Comparison of ENCODE assay signal across 18 mouse cellular contexts in the genomic region with DNA sequence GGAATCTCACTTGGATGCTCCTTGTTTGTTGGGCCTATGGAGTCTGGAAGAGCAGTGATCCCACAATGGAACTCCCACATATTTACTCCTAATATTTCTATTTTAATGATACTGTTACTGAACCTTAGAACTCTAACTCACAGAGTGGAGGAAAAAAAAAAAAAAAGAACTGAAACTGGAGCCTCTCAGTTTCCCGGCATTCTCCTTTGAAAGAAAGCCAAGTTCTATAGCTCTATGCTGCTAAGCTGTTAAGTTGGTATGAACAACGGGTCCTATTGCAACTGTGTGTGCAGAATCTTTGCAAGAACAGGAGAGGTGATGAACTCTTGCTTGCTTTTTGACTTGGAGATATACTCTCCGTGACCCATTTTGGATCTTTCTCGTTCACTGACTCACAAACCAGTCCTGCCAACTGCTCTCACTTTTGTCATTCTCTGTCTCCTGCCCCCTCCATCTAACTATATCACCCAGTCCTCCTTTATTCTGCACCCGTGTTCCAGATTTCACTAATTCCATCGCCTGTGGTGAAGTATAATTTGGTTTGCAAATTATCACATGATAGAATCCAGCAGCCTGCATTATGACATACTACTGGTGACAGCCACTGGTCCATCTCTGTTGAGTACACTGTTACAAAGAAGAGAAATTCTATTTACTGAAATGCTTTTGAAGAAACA.
"Had no signal": no experiment of that assay in that cellular context is flagged by ENCODE, and none has a peak within 500 bp of the region (broad histone marks: within the 10 kb centered on the region; RNA-seq: fewer than 3 reads in every experiment).

No protein-coding gene starts in this region.

- H3K27me3 ChIP-seq: kidney, embryonic 15.5 days; liver, embryonic 13.5 days; lung, embryonic 15.5 days; megakaryocyte, embryonic 14.5 days; midbrain, embryonic 13.5 days; neural tube, embryonic 13.5 days had no signal

- H3K36me3 ChIP-seq: kidney, embryonic 15.5 days; liver, embryonic 13.5 days; lung, embryonic 15.5 days; midbrain, embryonic 10.5 days; midbrain, embryonic 13.5 days; neural tube, embryonic 13.5 days had no signal

- H3K4me3 ChIP-seq: kidney, embryonic 15.5 days; left cerebral cortex, adult 2 months; liver, embryonic 13.5 days; lung, embryonic 15.5 days; megakaryocyte, embryonic 14.5 days; midbrain, embryonic 10.5 days; midbrain, embryonic 13.5 days; myocyte; neural tube, embryonic 13.5 days had no signal

- H3K27ac ChIP-seq: kidney, embryonic 15.5 days; left cerebral cortex, adult 2 months; liver, embryonic 13.5 days; lung, embryonic 15.5 days; midbrain, embryonic 10.5 days; midbrain, embryonic 13.5 days; neural tube, embryonic 13.5 days; stomach, postnatal 0 days had no signal

- H3K4me2 ChIP-seq: kidney, embryonic 15.5 days; liver, embryonic 13.5 days; lung, embryonic 15.5 days; midbrain, embryonic 13.5 days; neural tube, embryonic 13.5 days had no signal

- DNase-seq: kidney, adult 8-10 months; kidney, postnatal 10 days; kidney, postnatal 36 days; layer of hippocampus, postnatal 36 days; liver, embryonic 13.5 days; lung, postnatal 10 days; lung, postnatal 4 days; thymus, postnatal 25 days had no signal

- H3K4me1 ChIP-seq: kidney, embryonic 15.5 days; liver, embryonic 13.5 days; lung, embryonic 15.5 days; megakaryocyte, embryonic 14.5 days; midbrain, embryonic 10.5 days; midbrain, embryonic 13.5 days; neural tube, embryonic 13.5 days had no signal

- ATAC-seq: midbrain, embryonic 13.5 days; midbrain, embryonic 16.5 days had no signal

- H3K9me3 ChIP-seq: kidney, embryonic 15.5 days; liver, embryonic 13.5 days; lung, embryonic 15.5 days; megakaryocyte, embryonic 14.5 days; midbrain, embryonic 10.5 days; midbrain, embryonic 13.5 days; neural tube, embryonic 13.5 days had no signal

- H3K9ac ChIP-seq: kidney, embryonic 15.5 days; liver, embryonic 13.5 days; lung, embryonic 15.5 days; midbrain, embryonic 13.5 days; neural tube, embryonic 13.5 days had no signal
